Mouse (Mus musculus) CH12.LX (cell line): ENCODE results near the gene Dapk3. TPM values are rescaled to one million over a fixed set of nuclear protein-coding genes. Genes with fewer than 3 reads are reported as not detected.
A peak's percentile ranks its signal among the peaks of the same experiment; 100 is the strongest.

Experiments used
- DNase-seq: peaks from one replicate; pipeline ENCODE4 v3.0.0-alpha.2; 2013; ENCODE audit errors: extremely low read depth
- H3K27ac ChIP-seq: 2 replicates; pipeline ENCODE4 v1.5.1; 2012; ENCODE audit warnings: low read depth, mild to moderate bottlenecking, control low read depth, moderate library complexity; ENCODE audit not compliant: insufficient read depth
- H3K27me3 ChIP-seq: replicated peaks from 2 replicates; pipeline ENCODE3; 2012; ENCODE audit warnings: inconsistent platforms
- H3K36me3 ChIP-seq, 2 experiments: replicated peaks in 1 of 2; 2 replicates each; pipeline versions ENCODE3 to v1.6.1; 2012; ENCODE audit warnings: inconsistent platforms in 1 of 2, low read length in 1 of 2, mild to moderate bottlenecking in 1 of 2, mixed read lengths in 1 of 2, moderate library complexity in 1 of 2; ENCODE audit not compliant: control insufficient read depth in 1 of 2, insufficient read depth in 1 of 2
- H3K4me1 ChIP-seq, 2 experiments: 2 replicates each; pipeline ENCODE4 v1.6.1; 2012; ENCODE audit warnings: inconsistent platforms in 1 of 2, moderate library complexity in 1 of 2; ENCODE audit not compliant: insufficient read depth in 2 of 2, control insufficient read depth in 1 of 2
- H3K4me2 ChIP-seq: 2 replicates; pipeline ENCODE4 v1.6.1; 2012; ENCODE audit warnings: low read depth, mild to moderate bottlenecking, control low read depth; ENCODE audit not compliant: poor library complexity, insufficient read depth, severe bottlenecking
- H3K4me3 ChIP-seq, 3 experiments: fragments of 150-350 bp in 1 of 3; sonication (generic) in 1 of 3; replicated peaks in 1 of 3; 2 replicates each; pipeline versions ENCODE3 to v1.5.1; 2011 to 2012; ENCODE audit warnings: low read depth in 2 of 3, low read length in 2 of 3, mild to moderate bottlenecking in 2 of 3, moderate library complexity in 2 of 3, control low read depth in 1 of 3, improper control_type of control experiment in 1 of 3, inconsistent platforms in 1 of 3, mixed read lengths in 1 of 3; ENCODE audit not compliant: poor library complexity in 1 of 3
- H3K79me2 ChIP-seq: replicated peaks from 2 replicates; pipeline ENCODE4 v1.6.1; 2012; ENCODE audit warnings: mild to moderate bottlenecking, moderate library complexity; ENCODE audit not compliant: control insufficient read depth, poor library complexity, insufficient read depth, severe bottlenecking; ENCODE audit errors: extremely low read depth
- H3K9ac ChIP-seq: 2 replicates; pipeline ENCODE4 v1.6.1; 2012; ENCODE audit warnings: low read depth, mild to moderate bottlenecking, control low read depth, moderate library complexity; ENCODE audit not compliant: insufficient read depth
- H3K9me3 ChIP-seq: replicated peaks from 2 replicates; pipeline ENCODE3; 2012; ENCODE audit warnings: low read length, inconsistent platforms, mixed read lengths
- CHD1 ChIP-seq: IDR thresholded peaks from 2 replicates; pipeline ENCODE4 v1.6.1; 2012; ENCODE audit warnings: low read depth, low read length, improper control_type of control experiment, inconsistent platforms
- CHD2 ChIP-seq: IDR thresholded peaks from 2 replicates; pipeline ENCODE4 v1.6.1; 2011; ENCODE audit warnings: low read length, improper control_type of control experiment
- CTCF ChIP-seq, 2 experiments: IDR thresholded peaks in 1 of 2; conservative IDR thresholded peaks in 1 of 2; 2 replicates each; pipeline ENCODE4 v1.5.1; 2011 to 2012; ENCODE audit warnings: low read depth in 2 of 2, low read length in 2 of 2, improper control_type of control experiment in 1 of 2, inconsistent platforms in 1 of 2, mild to moderate bottlenecking in 1 of 2, moderate library complexity in 1 of 2
- E2F4 ChIP-seq: IDR thresholded peaks from 2 replicates; pipeline ENCODE4 v1.6.1; 2011; ENCODE audit warnings: low read depth, low read length, improper control_type of control experiment; ENCODE audit not compliant: insufficient replicate concordance
- EP300 ChIP-seq: IDR thresholded peaks from 2 replicates; pipeline ENCODE4 v1.6.1; 2011; ENCODE audit warnings: low read length, improper control_type of control experiment
- GABPA ChIP-seq: IDR thresholded peaks from 2 replicates; pipeline ENCODE4 v1.6.1; 2012; ENCODE audit warnings: low read depth, low read length, improper control_type of control experiment, inconsistent platforms; ENCODE audit not compliant: insufficient replicate concordance
- HCFC1 ChIP-seq: IDR thresholded peaks from 2 replicates; pipeline ENCODE4 v1.6.1; 2012; ENCODE audit warnings: low read depth, mild to moderate bottlenecking, inconsistent platforms, low read length, improper control_type of control experiment
- IRF4 ChIP-seq: IDR thresholded peaks from 2 replicates; pipeline ENCODE4 v1.6.1; 2014; ENCODE audit warnings: low read depth, mild to moderate bottlenecking, inconsistent platforms, low read length, improper control_type of control experiment
- JUN ChIP-seq: IDR thresholded peaks from 2 replicates; pipeline ENCODE4 v1.6.1; 2011; ENCODE audit warnings: low read depth, mild to moderate bottlenecking, low read length, improper control_type of control experiment, moderate library complexity; ENCODE audit not compliant: insufficient read depth
- KAT2A ChIP-seq: IDR thresholded peaks from 2 replicates; pipeline ENCODE4 v1.6.1; 2012; ENCODE audit warnings: low read length, improper control_type of control experiment, inconsistent platforms; ENCODE audit not compliant: insufficient replicate concordance
- MEF2A ChIP-seq: IDR thresholded peaks from 2 replicates; pipeline ENCODE4 v1.6.1; 2014; ENCODE audit warnings: low read depth, mild to moderate bottlenecking, inconsistent platforms, low read length, improper control_type of control experiment, borderline replicate concordance
- MXI1 ChIP-seq: IDR thresholded peaks from 2 replicates; pipeline ENCODE4 v1.6.1; 2011; ENCODE audit warnings: mild to moderate bottlenecking, low read depth, low read length, improper control_type of control experiment
- POLR2A ChIP-seq: IDR thresholded peaks from 2 replicates; pipeline ENCODE4 v1.6.1; 2011; ENCODE audit warnings: low read depth, mild to moderate bottlenecking, improper control_type of control experiment, low read length
- POLR2AphosphoS2 ChIP-seq: IDR thresholded peaks from 2 replicates; pipeline ENCODE4 v1.6.1; 2011; ENCODE audit warnings: low read depth, low read length, improper control_type of control experiment
- RCOR1 ChIP-seq: conservative IDR thresholded peaks from 2 replicates; pipeline ENCODE4 v1.6.1; 2012; ENCODE audit warnings: low read depth, mild to moderate bottlenecking, inconsistent platforms, low read length, improper control_type of control experiment
- SIN3A ChIP-seq: IDR thresholded peaks from 2 replicates; pipeline ENCODE4 v1.6.1; 2012; ENCODE audit warnings: low read length, improper control_type of control experiment, inconsistent platforms
- TCF12 ChIP-seq: IDR thresholded peaks from 2 replicates; pipeline ENCODE4 v1.6.1; 2014; ENCODE audit warnings: low read depth, mild to moderate bottlenecking, inconsistent platforms, low read length, improper control_type of control experiment
- UBTF ChIP-seq: IDR thresholded peaks from 2 replicates; pipeline ENCODE4 v1.6.1; 2012; ENCODE audit warnings: low read depth, mild to moderate bottlenecking, inconsistent platforms, low read length, improper control_type of control experiment, moderate library complexity
- USF1 ChIP-seq: IDR thresholded peaks from 2 replicates; pipeline ENCODE4 v1.6.1; 2014; ENCODE audit warnings: low read depth, mild to moderate bottlenecking, inconsistent platforms, low read length, improper control_type of control experiment
- ZNF384 ChIP-seq: IDR thresholded peaks from 2 replicates; pipeline ENCODE4 v1.6.1; 2012; ENCODE audit warnings: low read depth, low read length, improper control_type of control experiment, inconsistent platforms
- dilution Hi-C: fragments of 300-500 bp; cut with MboI; formaldehyde crosslinking; loops from 2 replicates; pipeline ENCODE4 v1.14.3; 2020; ENCODE audit warnings: low sequenced_read_pairs; ENCODE audit not compliant: extremely low pct_unique_long_range_greater_than_20kb, extremely low pct_ligation_motif_present
- in situ Hi-C: fragments of 300-500 bp; cut with MboI; formaldehyde crosslinking; loops from 3 replicates; pipeline ENCODE4 v1.14.3; 2019; ENCODE audit warnings: low sequenced_read_pairs, low pct_ligation_motif_present, low pct_unique_long_range_greater_than_20kb, mixed read lengths
- polyA plus RNA-seq: library from polyadenylated mRNA; unstranded; fragments of >175 nt; gene quantifications from 2 replicates; pipeline ENCODE4 v1.2.1, GENCODE M21; 2012; ENCODE audit warnings: low read depth; ENCODE audit not compliant: insufficient read length
- total RNA-seq, 2 experiments: library from RNA; depleted of rRNA; stranded (reverse); fragments of 300-350 nt in 1 of 2; fragments of >200 nt in 1 of 2; gene quantifications; 2 replicates each; pipeline ENCODE4 v1.2.3; 2012 to 2014

The Dapk3 gene
- total and polyA plus RNA-seq, 3 experiments = 25.4 to 46.2 (median 44.5) TPM

DNA sequence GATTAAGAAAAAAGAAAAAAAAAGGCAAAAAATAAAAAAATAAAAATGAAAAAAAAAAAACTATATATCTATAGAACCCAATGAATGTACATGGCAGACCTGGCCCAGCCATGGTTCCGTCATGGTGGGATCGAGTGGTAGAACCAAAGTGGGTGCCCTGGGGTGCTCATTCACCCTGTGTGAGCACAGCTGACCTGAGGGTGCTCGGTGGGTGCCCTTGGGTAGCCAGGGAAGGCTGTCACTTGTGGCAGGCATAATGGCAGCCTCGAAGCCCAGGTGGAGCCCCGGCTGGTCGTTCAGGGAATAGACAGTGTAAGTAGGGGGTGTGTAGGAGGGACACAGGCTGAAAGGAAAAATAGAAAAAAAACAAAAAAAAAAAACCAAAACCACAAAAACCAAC, 31.5 kb upstream of the Dapk3 start:
- Histone ChIP-seq H3K4me1 (peaks cover 0 to 70% of the 10 kb centered on the region in 2 experiments; a peak in 2 of 4 replicates), H3K4me3 (no peak overlapping the region), H3K4me2 (no peak overlapping the region), H3K27me3 (no peaks in the 10 kb centered on the region), H3K79me2 (peaks cover 26% of the 10 kb centered on the region), H3K27ac (no peak overlapping the region), H3K9me3 (no peaks in the 10 kb centered on the region), H3K9ac (no peak overlapping the region), H3K36me3 (peaks cover 68 to 83% of the 10 kb centered on the region in 2 experiments)
- dilution Hi-C loops (no loop called here), in situ Hi-C loops (no loop called here)
- no peak for TF ChIP-seq EP300
- TF ChIP-seq KAT2A = no peak
- no peak for TF ChIP-seq JUN
- no peak for TF ChIP-seq IRF4
- TF ChIP-seq CHD2 = no peak
- peak; percentile 82 for TF ChIP-seq ZNF384
- no peak for TF ChIP-seq GABPA
- TF ChIP-seq POLR2A = no peak
- no peak for DNase-seq

DNA sequence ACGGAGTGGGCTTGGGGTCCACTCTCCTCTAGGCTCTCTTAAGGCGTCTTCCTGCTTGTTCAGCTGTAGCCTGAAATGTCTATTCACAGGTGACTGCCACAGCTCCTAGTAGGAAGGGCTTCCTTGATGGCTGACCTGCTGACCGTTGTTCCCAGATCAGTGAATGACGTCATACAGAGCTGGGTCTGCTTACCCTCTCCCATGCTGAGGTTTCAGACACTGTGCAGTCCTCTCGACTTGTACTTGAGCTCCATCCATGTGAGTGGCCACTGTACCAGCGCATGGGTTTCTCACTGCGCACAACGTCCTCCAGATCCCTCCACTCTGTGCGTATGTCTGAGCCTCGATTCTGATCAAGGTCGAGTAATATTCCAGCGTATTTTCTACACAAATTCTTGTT, 30.2 kb upstream of the Dapk3 start:
- peaks cover 68 to 83% of the 10 kb centered on the region in 2 experiments for H3K36me3 ChIP-seq
- in situ Hi-C loops = no loop called here
- peaks cover 0 to 56% of the 10 kb centered on the region in 2 experiments; a peak in 2 of 4 replicates for H3K4me1 ChIP-seq

DNA sequence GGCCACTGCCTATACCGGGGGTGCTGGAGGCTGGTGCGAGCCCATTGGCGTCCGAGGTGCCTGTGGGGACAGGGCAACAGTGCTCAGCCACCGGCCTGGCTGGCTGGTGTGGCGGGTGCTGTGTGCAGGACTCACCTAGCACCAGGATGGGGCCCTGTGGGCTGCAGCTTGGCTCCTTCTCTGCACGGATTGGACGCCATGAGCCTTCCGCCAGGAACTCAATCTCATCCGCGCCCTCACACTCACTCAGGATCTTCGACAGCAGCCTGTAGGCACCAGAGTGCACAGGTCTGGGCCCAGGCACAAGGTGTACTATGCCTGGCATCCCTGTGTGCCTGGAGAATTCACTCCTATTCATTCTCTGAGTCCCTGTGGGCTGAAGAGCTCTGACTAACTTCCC, 28.5 kb upstream of the Dapk3 start:
- H3K4me1 ChIP-seq = peaks cover 0 to 39% of the 10 kb centered on the region in 2 experiments; a peak in 2 of 4 replicates
- no peaks in the 10 kb centered on the region for H3K9me3 ChIP-seq
- H3K9ac ChIP-seq = no peak overlapping the region
- no peak for DNase-seq
- H3K4me3 ChIP-seq = no peak overlapping the region
- peaks cover 2% of the 10 kb centered on the region; the same call in 1 of the 2 replicates for H3K79me2 ChIP-seq
- TF ChIP-seq CTCF (conservative IDR thresholded peaks at IDR 0.05 in 1 of 2, IDR thresholded peaks at IDR 0.05 in 1 of 2; ENCODE audit: low read depth in 2 of 2, low read length in 2 of 2) = no peak
- no peak for TF ChIP-seq CHD1
- no peak for TF ChIP-seq POLR2A
- TF ChIP-seq RCOR1 = no peak
- no peak for TF ChIP-seq MXI1
- TF ChIP-seq TCF12 = no peak
- TF ChIP-seq USF1 = no peak
- H3K27ac ChIP-seq = no peak overlapping the region
- dilution Hi-C loops = no loop called here
- H3K27me3 ChIP-seq = no peaks in the 10 kb centered on the region
- no peak overlapping the region for H3K4me2 ChIP-seq
- in situ Hi-C loops = no loop called here
- peaks cover 70 to 83% of the 10 kb centered on the region in 2 experiments for H3K36me3 ChIP-seq

More for the DNA sequence above, 30.2 kb upstream of the Dapk3 start:
- no peaks in the 10 kb centered on the region for H3K27me3 ChIP-seq
- TF ChIP-seq HCFC1 (no peak), ZNF384 (no peak), CTCF (conservative IDR thresholded peaks at IDR 0.05 in 1 of 2, IDR thresholded peaks at IDR 0.05 in 1 of 2; ENCODE audit: low read depth in 2 of 2, low read length in 2 of 2) (no peak), E2F4 (no peak), CHD1 (no peak), POLR2AphosphoS2 (no peak), SIN3A (no peak), MEF2A (no peak), UBTF (no peak)
- no peak overlapping the region for H3K4me2 ChIP-seq
- dilution Hi-C loops = no loop called here
- H3K79me2 ChIP-seq = peaks cover 13% of the 10 kb centered on the region
- H3K9ac ChIP-seq = no peak overlapping the region
- no peak overlapping the region for H3K4me3 ChIP-seq
- H3K27ac ChIP-seq = no peak overlapping the region
- no peaks in the 10 kb centered on the region for H3K9me3 ChIP-seq
- DNase-seq = no peak
